Mouse (Mus musculus): Measurements from ENCODE around the gene Gm10192. TPM values are rescaled to one million over a fixed set of nuclear protein-coding genes. Genes with fewer than 3 reads are reported as not detected.
"Not testable (repeated sequence)": the region's sequence is repeated elsewhere in the genome, so short reads cannot be mapped to it uniquely, and the experiment has no call there.

The Gm10192 gene
- total RNA-seq (2021): not detected
- long read RNA-seq, experiment 1: 0 reads
- long read RNA-seq, experiment 2: 0 reads

- DNase-seq; intact Hi-C loops (cut with DNase I; ENCODE audit: low total_unique reads): not testable (repeated sequence)
Observed at GRCm38 (mm10) chr4:97183066-97183465, at the start of gene Gm10192. Gm10192 (minus strand) TSS chr4:97183166.

- DNase-seq: no peak
- intact Hi-C loops (cut with DNase I; ENCODE audit: low total_unique reads): no loop called here
Observed at GRCm38 (mm10) chr4:97230411-97231104, 47.6 kb upstream of the Gm10192 start.

GRCm38 (mm10) chr4:97219701-97220100, 36.7 kb upstream of the Gm10192 start:
- no peak for DNase-seq
- intact Hi-C loops (cut with DNase I; ENCODE audit: low total_unique reads): no loop called here

- intact Hi-C loops (cut with DNase I; ENCODE audit: low total_unique reads): no loop called here
- no peak for DNase-seq
Observed at GRCm38 (mm10) chr4:97217906-97218305, 34.9 kb upstream of the Gm10192 start.

- intact Hi-C loops (cut with DNase I; ENCODE audit: low total_unique reads): no loop called here
- no peak for DNase-seq
Observed at GRCm38 (mm10) chr4:97212514-97212913, 29.5 kb upstream of the Gm10192 start.

GRCm38 (mm10) chr4:97202986-97203385, 20.0 kb upstream of the Gm10192 start:
- intact Hi-C loops (cut with DNase I; ENCODE audit: low total_unique reads): not testable (repeated sequence)

GRCm38 (mm10) chr4:97193176-97193575, 10.2 kb upstream of the Gm10192 start:
- no peak for DNase-seq
- intact Hi-C loops (cut with DNase I; ENCODE audit: low total_unique reads): no loop called here

More at GRCm38 (mm10) chr4:97202986-97203385, 20.0 kb upstream of the Gm10192 start:
- not testable (repeated sequence) for DNase-seq

- intact Hi-C loops (cut with DNase I; ENCODE audit: low total_unique reads): no loop called here
- DNase-seq: no peak
Observed at GRCm38 (mm10) chr4:97192601-97193000, 9.6 kb upstream of the Gm10192 start.

GRCm38 (mm10) chr4:97180396-97180795, 2.6 kb downstream of the Gm10192 start:
- DNase-seq: no peak
- intact Hi-C loops (cut with DNase I; ENCODE audit: low total_unique reads): no loop called here

- DNase-seq: no peak
- intact Hi-C loops (cut with DNase I; ENCODE audit: low total_unique reads): no loop called here
Observed at GRCm38 (mm10) chr4:97156841-97157345, 26.1 kb downstream of the Gm10192 start.

- DNase-seq: no peak
- intact Hi-C loops (cut with DNase I; ENCODE audit: low total_unique reads): no loop called here
Observed at GRCm38 (mm10) chr4:97156084-97156483, 26.9 kb downstream of the Gm10192 start.

GRCm38 (mm10) chr4:97153554-97153953, 29.4 kb downstream of the Gm10192 start:
- intact Hi-C loops (cut with DNase I; ENCODE audit: low total_unique reads): no loop called here
- no peak for DNase-seq

- no peak for DNase-seq
- intact Hi-C loops (cut with DNase I; ENCODE audit: low total_unique reads): no loop called here
Observed at GRCm38 (mm10) chr4:97142484-97142883, 40.5 kb downstream of the Gm10192 start.
